Mouse (Mus musculus): Measurements from ENCODE around the gene Gnaz.

Gene Gnaz

DNA sequence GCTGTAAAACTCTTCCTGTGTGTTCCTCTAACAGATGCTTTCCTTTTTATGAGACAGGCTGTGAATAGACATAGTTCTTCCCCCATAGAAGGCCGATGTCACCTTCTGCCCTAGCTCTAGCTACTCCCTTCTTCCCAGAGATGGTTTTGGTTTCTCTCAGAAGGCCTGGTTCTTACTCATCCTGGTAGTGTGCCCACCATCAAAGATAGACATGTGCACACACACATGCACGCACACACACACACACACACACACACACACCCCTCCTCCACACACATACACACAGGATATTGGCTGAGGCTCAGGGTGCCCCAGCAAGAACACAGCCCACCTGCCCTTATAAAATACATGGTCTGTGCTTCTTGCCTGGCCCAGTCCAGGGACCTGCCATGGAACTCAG lies 2.3 kb downstream of the Gnaz start:
- no peak for DNase-seq (ENCODE audit: low spot score in 2 of 2)

GRCm38 (mm10) chr10:74973026-74973425 lies 6.0 kb downstream of the Gnaz start:
- no peak for DNase-seq (ENCODE audit: low spot score in 2 of 2)

DNA sequence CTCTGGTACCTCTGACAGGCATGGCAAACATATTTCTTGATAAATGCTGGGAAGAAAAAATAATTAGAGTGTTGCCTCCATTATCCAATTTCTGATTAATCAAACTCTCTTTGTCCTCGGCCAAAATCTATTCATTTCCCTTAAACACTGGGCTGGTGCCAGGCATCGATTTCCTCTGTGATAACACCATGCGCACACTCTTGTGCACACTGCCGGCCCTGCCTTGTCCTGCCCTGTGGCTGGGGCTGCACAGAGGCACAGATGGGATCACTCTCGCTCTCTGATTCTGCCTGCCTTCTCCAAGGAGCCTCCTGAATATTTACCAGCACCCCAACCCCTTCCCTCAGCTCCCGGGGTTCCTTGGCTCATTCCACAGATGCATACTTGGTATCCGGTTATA lies 8.6 kb downstream of the Gnaz start:
- DNase-seq (ENCODE audit: low spot score in 2 of 2), result no peak

DNA sequence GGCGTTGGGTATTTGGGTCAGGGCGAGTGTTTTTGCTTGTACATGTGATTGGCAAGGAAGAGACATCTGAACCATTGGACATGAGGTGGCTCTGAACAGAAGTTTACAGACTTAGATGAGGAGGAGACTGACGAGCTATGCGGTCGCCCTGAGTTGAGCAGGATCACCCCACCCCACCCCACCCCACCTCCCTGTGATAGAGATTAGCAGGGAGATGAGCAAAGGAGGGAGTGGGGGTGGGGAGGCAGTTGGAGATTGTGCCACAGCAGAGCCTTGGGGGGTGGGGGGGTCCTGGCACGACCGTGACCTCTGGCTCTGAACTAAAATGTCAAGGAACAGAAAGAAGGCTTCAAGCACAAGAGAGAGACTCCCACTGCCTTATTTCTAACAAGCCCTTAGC lies 9.5 kb downstream of the Gnaz start:
- no peak for DNase-seq (ENCODE audit: low spot score in 2 of 2)

DNA sequence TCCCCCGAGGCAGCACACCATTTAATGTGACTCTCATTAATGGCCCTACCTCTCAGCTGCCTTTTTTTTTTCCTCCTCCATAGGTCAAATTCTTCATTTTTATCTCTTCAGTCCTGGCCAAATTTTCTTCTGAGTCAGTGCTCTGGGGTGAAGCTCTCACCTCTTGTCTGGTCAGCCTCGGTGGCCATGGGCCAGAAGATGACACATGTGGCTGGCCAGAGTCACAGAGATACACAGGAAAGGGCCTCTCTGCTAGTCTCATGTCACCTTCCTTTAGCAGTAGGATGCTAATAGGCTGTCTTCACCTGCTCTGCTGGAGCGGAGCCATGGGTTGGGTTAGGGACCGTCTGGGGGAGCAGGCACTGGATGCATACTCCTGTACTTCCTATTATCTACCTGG lies 11.1 kb downstream of the Gnaz start:
- DNase-seq (ENCODE audit: low spot score in 2 of 2), result no peak

GRCm38 (mm10) chr10:74981159-74981558 lies 14.2 kb downstream of the Gnaz start:
- DNase-seq (ENCODE audit: low spot score in 2 of 2), result no peak

DNA sequence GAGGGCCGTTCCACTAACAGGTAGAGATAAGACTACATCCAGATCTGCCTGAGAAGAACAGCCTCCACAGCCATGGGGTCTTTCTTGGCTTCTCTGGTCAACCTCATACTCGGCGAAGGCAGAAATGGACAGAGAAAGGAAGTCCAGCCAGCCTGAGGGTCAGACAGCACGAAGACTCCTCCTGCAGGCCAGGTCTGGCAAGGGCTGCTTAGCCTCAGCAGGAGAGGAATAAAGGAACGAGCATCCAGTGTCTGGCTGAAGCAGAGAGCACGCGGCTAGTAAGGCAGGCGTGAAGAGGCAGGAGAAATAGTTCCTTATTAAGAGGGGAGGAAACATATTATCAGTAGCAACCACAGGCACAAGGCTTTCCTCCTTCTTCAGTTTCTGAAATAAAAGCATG lies 16.2 kb downstream of the Gnaz start:
- no peak for DNase-seq (ENCODE audit: low spot score in 2 of 2)

- DNase-seq (ENCODE audit: low spot score in 2 of 2), result no peak
Measured at GRCm38 (mm10) chr10:74987698-74988470, 20.9 kb downstream of the Gnaz start.

GRCm38 (mm10) chr10:74989814-74990213 lies 22.8 kb downstream of the Gnaz start:
- no peak for DNase-seq (ENCODE audit: low spot score in 2 of 2)

GRCm38 (mm10) chr10:74990584-74991322 lies 23.8 kb downstream of the Gnaz start:
- no peak for DNase-seq (ENCODE audit: low spot score in 2 of 2)

DNA sequence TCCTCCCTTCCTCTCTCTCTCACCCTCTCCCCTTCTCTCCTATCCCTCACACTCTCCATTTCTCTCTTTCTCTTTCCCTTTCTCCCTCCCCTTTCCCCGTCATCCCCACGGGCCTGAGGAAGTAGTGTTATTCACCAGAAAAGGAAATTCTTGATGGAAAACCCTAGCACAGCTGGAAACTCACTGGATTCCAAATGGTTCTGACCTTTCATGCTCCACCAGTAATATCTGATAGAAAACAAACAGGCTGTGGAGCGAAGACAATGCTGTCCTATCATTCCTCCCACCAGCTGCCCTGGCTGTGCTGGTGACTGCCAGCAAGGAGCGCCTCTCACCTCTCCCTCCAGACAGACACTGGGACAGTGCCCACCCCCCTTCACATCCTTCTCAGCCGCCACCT lies 27.9 kb downstream of the Gnaz start:
- DNase-seq (ENCODE audit: low spot score in 2 of 2), result no peak

DNA sequence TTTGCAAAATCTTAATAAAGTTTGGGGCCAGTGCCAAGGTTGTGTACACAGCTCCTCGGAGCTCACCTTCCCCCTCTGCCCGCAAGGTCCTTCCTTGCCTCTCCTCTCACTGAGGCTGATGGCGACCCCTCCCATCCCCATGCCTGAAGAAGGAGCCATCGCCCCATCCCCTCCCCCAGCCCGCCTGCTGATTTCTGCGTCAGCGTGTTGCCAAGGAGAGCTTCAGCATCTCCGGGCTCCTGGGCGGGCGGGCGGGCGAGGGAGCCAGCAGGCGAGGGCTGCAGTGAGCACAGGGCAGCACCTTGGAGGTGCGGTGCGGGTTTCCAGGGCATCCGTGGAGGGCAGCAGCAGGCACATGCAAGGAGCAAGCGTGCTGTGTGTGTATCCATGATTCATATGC lies 28.4 kb downstream of the Gnaz start:
- no peak for DNase-seq (ENCODE audit: low spot score in 2 of 2)

GRCm38 (mm10) chr10:75001391-75001790 lies 34.4 kb downstream of the Gnaz start:
- DNase-seq (ENCODE audit: low spot score in 2 of 2), result no peak

- no peak for DNase-seq (ENCODE audit: low spot score in 2 of 2)
Measured at GRCm38 (mm10) chr10:75004067-75004466, 37.1 kb downstream of the Gnaz start.

DNA sequence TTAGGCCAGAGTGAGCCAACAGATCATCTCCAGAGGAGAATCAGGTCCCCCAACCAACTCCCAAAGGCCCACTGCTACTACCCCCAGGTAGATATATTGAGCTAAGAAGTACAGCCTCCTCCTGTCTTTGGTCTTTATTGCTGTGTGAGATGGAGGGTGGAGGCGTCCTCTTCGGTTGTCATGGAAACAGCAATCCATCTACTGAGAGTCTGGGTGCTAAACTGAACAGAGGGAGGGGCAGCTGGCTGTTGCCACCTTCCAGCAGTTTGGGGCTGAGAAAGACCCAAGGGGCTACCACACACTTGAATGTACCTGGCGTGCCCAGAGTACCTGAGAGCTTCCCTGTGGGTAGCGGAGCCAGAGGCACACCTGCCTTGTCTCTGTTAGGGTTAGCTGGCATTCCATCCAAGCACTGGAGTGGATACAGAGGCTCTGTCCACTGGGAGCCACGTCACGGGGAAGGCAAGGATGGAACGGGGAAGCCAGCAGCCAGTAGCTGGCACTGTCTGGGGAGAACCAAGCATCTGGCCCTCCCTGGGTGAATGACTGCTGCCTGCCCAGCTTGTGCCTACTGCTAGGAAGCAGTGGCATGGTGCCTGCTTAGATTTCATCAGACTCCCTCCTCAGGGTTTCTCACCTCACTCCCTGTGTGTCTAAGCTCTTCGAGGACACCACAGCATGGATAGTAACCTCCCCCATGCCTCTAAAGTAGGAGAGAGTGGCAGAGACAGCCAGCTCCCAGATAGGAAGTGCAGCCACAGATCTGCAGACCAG lies 40.1 kb downstream of the Gnaz start:
- no peak for DNase-seq (ENCODE audit: low spot score in 2 of 2)

DNA sequence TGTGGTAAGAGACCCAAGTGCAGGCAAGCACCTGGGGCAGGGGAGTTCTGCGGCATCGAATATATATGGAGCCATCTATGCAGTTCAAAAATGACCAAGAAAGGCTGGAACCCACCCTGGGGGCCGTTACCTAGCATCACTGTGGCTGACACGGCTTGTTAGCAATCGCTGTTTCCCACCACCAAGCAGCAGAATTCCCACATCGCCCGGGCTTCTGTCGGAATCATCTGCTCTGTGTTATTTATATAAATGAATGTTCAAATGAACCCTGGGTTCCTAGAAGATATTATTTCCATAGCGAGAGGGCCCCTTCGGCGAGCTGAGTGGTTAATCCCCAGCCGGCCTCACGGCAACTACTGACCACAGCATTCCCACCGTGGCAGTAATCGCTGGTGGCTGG lies 43.7 kb downstream of the Gnaz start:
- DNase-seq (ENCODE audit: low spot score in 2 of 2), result no peak

GRCm38 (mm10) chr10:75015465-75015864 lies 48.5 kb downstream of the Gnaz start:
- no peak for DNase-seq (ENCODE audit: low spot score in 2 of 2)

DNA sequence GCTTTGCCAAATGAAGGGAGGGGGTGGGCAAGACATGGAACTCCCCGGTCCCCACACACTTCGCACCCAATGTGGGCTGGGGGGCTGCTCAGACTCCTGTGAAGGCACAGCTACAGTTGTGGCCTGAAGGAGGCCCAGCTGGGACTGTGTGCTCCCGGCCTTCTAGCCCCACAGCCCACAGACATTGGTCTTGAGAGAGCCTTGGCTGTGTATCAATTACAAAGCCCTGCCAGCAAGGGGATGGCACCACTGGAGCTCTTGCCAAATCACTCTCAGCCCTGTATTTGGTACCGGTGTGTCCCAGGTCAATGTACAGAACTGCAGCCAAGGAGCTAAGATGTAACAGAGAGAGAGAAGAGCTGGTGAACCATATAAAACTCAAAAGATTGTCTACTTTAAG lies 49.5 kb downstream of the Gnaz start:
- DNase-seq (ENCODE audit: low spot score in 2 of 2), result no peak

DNA sequence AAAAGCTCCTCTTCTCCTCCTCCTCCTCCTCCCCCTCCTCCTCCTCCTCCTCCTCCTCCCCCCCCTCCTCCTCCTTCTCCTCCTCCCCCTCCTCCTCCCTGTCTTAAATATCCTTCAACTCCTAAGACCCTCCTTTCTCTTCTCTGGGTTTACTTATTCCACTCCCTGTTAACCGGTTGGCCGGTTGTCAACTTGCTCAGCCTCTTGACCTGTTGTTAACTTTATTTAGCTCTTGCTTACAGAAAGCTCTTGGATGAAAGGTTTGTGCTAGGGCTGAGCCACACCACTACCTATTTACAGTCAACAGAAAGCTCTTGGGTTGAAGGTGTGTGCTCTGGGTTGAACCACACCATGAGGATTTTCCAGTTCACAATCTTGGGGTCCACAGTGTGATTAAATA lies 53.3 kb downstream of the Gnaz start:
- no peak for DNase-seq (ENCODE audit: low spot score in 2 of 2)

DNA sequence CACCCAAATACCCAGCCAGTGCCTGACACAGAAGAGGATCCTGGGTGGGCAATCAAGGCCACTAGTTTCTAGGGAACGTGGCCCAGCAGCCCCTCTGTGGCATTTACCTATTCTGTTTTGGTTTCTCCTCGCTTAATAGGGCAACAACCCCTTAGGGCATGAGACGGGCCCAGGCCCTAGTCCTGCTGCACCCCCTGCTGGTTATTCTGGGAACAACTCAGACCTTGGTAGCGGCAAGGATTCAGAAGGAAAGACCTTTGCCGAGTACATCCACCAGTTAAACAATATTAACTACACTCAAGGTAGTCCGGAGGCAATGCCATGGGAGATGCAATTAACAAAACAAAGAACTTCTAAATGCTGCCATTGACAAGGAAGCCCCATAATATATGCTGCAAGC lies 54.2 kb downstream of the Gnaz start:
- peak; percentile 50 to 75 for DNase-seq (ENCODE audit: low spot score in 2 of 2)

- no peak for DNase-seq (ENCODE audit: low spot score in 2 of 2)
Measured at GRCm38 (mm10) chr10:75026491-75026890, 59.5 kb downstream of the Gnaz start.

DNA sequence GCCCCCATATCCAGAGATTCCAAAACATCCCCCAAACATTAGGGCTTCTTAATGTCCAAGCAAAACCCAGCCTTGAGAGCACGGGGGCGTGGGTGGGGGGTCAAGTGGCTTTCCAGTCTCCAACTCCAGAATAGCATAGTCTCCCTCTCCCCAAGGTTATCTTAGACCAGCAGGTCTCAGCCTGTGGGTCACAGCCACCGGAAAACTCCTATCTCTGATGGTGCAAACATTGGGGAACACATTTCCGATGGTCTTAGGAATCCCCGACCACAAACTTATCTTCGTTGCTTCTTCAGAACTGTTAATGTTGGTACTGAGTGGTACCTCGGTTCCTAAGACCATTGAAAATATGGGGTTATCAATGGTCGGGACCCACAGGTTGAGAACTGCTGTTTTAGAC lies 61.8 kb downstream of the Gnaz start:
- DNase-seq (ENCODE audit: low spot score in 2 of 2), result no peak

GRCm38 (mm10) chr10:75029677-75030076 lies 62.7 kb downstream of the Gnaz start:
- no peak for DNase-seq (ENCODE audit: low spot score in 2 of 2)
